Mouse (Mus musculus) bone marrow, adult 2 months (tissue): ENCODE measurements at regions not wholly inside any gene's neighbourhood (a gene's known extent, or its start where the extent isn't known, plus 50 kb on each side); places are given as distances from the start of the nearest gene placed in this dataset.

Source experiments
- CTCF ChIP-seq: fragments of 200-500 bp; IDR thresholded peaks from 2 replicates; pipeline ENCODE4 v1.5.1; 2011; ENCODE audit warnings: low read length, control low read depth; ENCODE audit not compliant: control insufficient read depth, insufficient read depth
- POLR2A ChIP-seq: fragments of 200-500 bp; IDR thresholded peaks from 2 replicates; pipeline ENCODE4 v1.6.1; 2011; ENCODE audit warnings: low read depth, mild to moderate bottlenecking, control low read depth, low read length, borderline replicate concordance; ENCODE audit not compliant: control insufficient read depth

DNA sequence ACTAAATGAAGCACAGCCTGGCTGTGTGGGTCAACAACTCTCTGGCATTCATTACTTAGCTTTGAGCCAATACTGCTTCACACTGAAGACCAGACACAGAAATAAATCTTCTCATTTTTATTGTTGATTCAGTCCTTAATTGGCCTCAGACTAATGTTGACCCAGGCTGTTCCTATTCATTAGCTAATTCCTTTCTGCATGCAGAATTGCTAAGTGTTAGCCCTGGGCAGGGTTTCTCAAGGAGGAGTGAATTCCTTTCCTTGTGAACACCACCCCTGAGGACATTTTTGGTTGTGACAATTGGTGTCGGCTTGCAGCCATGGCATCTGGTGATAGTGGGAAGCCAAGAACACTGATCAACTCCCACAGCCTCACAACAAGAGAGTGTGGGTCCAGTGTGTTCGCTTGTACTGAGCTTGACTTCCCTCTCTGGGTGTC lies 179.5 kb downstream of the Cavin4 start:
- no peak for TF ChIP-seq CTCF
- TF ChIP-seq POLR2A, result no peak
